Mouse (Mus musculus) lung, embryonic 14.5 days (tissue): Measurements from ENCODE around the gene Ctrb1. TPM values are rescaled to one million over a fixed set of nuclear protein-coding genes. Genes with fewer than 3 reads are reported as not detected.

ENCODE experiments used
- ATAC-seq: fragments of 200-750 bp; cut with Nextera tagmentation; 2 replicates; pipeline ENCODE4 v1.8.0; 2017; ENCODE audit warnings: mild to moderate bottlenecking, moderate TSS enrichment, moderate library complexity; ENCODE audit not compliant: insufficient read depth
- DNase-seq: peaks from one replicate; pipeline ENCODE4 v3.0.0-alpha.2; 2015
- H3K27ac ChIP-seq: fragments of 300-500 bp; sonication (generic); 2 replicates; pipeline ENCODE4 v1.5.1; 2014; ENCODE audit warnings: low read depth, mild to moderate bottlenecking, moderate library complexity
- H3K27me3 ChIP-seq: fragments of 300-500 bp; sonication (generic); 2 replicates; pipeline ENCODE4 v1.6.1; 2014; ENCODE audit warnings: low read length, control low read depth; ENCODE audit not compliant: insufficient read depth
- H3K36me3 ChIP-seq: fragments of 300-500 bp; sonication (generic); 2 replicates; pipeline ENCODE4 v1.6.1; 2014; ENCODE audit warnings: control low read depth; ENCODE audit not compliant: insufficient read depth
- H3K4me1 ChIP-seq: fragments of 300-500 bp; sonication (generic); 2 replicates; pipeline ENCODE4 v1.6.1; 2014; ENCODE audit warnings: antibody characterized with exemption, control low read depth; ENCODE audit not compliant: insufficient read depth
- H3K4me2 ChIP-seq: fragments of 300-500 bp; sonication (generic); 2 replicates; pipeline ENCODE4 v1.6.1; 2014; ENCODE audit warnings: mild to moderate bottlenecking
- H3K4me3 ChIP-seq: fragments of 300-500 bp; sonication (generic); 2 replicates; pipeline ENCODE4 v1.5.1; 2014; ENCODE audit warnings: low read depth, low read length
- H3K9ac ChIP-seq: fragments of 300-500 bp; sonication (generic); 2 replicates; pipeline ENCODE4 v1.6.1; 2014
- H3K9me3 ChIP-seq: fragments of 300-500 bp; sonication (generic); 2 replicates; pipeline ENCODE4 v1.6.1; 2016; ENCODE audit warnings: low read depth, low read length, control low read depth
- CTCF ChIP-seq: IDR thresholded peaks from 2 replicates; pipeline ENCODE4 v1.5.1; 2016; ENCODE audit warnings: antibody characterized with exemption, low read depth
- WGBS: fragments of 180-500 bp; shearing (Covaris S2); extraction: QIAGEN DNeasy Blood & Tissue Kit; methylation state at CpG from one replicate; pipeline ENCODE4 v1.1.7; 2014; 5-methylcytosine and 5-hydroxymethylcytosine counted together
- polyA plus RNA-seq: library from polyadenylated mRNA; unstranded; fragments of >200 nt; fragmentation: Nextera tagmentation; extraction: Ambion mirVana; gene quantifications from 2 replicates; pipeline ENCODE4 v1.2.1, GENCODE M21; 2014

The Ctrb1 gene
- polyA plus RNA-seq, 1 experiment from 2014 or later: not detected

- no peak for ATAC-seq
- WGBS: 40% methylated on average over 6 of the region's 6 CpGs
Measured at GRCm38 (mm10) chr8:111734244-111734960, 43.6 kb upstream of the Ctrb1 start.

GRCm38 (mm10) chr8:111733581-111734243 lies 42.9 kb upstream of the Ctrb1 start:
- peaks cover 64% of the 10 kb centered on the region for H3K4me1 ChIP-seq
- H3K27ac ChIP-seq: peak overlapping the region; percentile 91
- H3K4me3 ChIP-seq: no peak overlapping the region
- DNase-seq (peak; percentile 74), ATAC-seq (peak; percentile 8)
- 10% methylated on average over 5 of the region's 5 CpGs for WGBS
- TF ChIP-seq CTCF: no peak
- H3K36me3 ChIP-seq: no peaks in the 10 kb centered on the region
- H3K9me3 ChIP-seq: no peaks in the 10 kb centered on the region
- H3K4me2 ChIP-seq: peak overlapping the region; percentile 75
- H3K9ac ChIP-seq: peak overlapping the region; percentile 16; the same call in 1 of the 2 replicates
- H3K27me3 ChIP-seq: no peaks in the 10 kb centered on the region

More at GRCm38 (mm10) chr8:111734244-111734960, 43.6 kb upstream of the Ctrb1 start:
- no peaks in the 10 kb centered on the region for H3K9me3 ChIP-seq
- H3K9ac ChIP-seq: peak overlapping the region; percentile 16; the same call in 1 of the 2 replicates
- peak overlapping the region; percentile 75 for H3K4me2 ChIP-seq
- no peak for DNase-seq
- no peaks in the 10 kb centered on the region for H3K27me3 ChIP-seq
- H3K4me3 ChIP-seq: no peak overlapping the region
- H3K36me3 ChIP-seq: 0 out of 2 replicates have a peak, but pooled peaks cover 2% of the 10 kb centered on the region
- no peak for TF ChIP-seq CTCF
- peak overlapping the region; percentile 91 for H3K27ac ChIP-seq
- H3K4me1 ChIP-seq: peaks cover 69% of the 10 kb centered on the region

GRCm38 (mm10) chr8:111732406-111733085 lies 41.7 kb upstream of the Ctrb1 start:
- H3K4me1 ChIP-seq: peaks cover 64% of the 10 kb centered on the region
- no peaks in the 10 kb centered on the region for H3K9me3 ChIP-seq
- peak overlapping the region; percentile 91 for H3K27ac ChIP-seq
- peak overlapping the region; percentile 45 for H3K9ac ChIP-seq
- DNase-seq (peak; percentile 76), ATAC-seq (peak; percentile 29)
- H3K4me3 ChIP-seq: peak overlapping the region; percentile 78
- 18% methylated on average over 10 of the region's 10 CpGs for WGBS
- no peaks in the 10 kb centered on the region for H3K36me3 ChIP-seq
- H3K4me2 ChIP-seq: peak overlapping the region; percentile 75
- no peak for TF ChIP-seq CTCF
- no peaks in the 10 kb centered on the region for H3K27me3 ChIP-seq

- peak overlapping the region; percentile 78 for H3K4me3 ChIP-seq
- under 1% methylated on average over 41 of the region's 41 CpGs for WGBS
- peak overlapping the region; percentile 75 for H3K4me2 ChIP-seq
- ATAC-seq (peak; percentile 93), DNase-seq (peak; percentile 99)
- H3K27me3 ChIP-seq: no peaks in the 10 kb centered on the region
- H3K9ac ChIP-seq: peak overlapping the region; percentile 85
- no peaks in the 10 kb centered on the region for H3K9me3 ChIP-seq
- no peak for TF ChIP-seq CTCF
- peak overlapping the region; percentile 91 for H3K27ac ChIP-seq
- peaks cover 61% of the 10 kb centered on the region for H3K4me1 ChIP-seq
- H3K36me3 ChIP-seq: no peaks in the 10 kb centered on the region
Measured at GRCm38 (mm10) chr8:111732004-111732403, 41.2 kb upstream of the Ctrb1 start.

- Histone ChIP-seq H3K36me3 (no peaks in the 10 kb centered on the region), H3K4me3 (peak overlapping the region; percentile 78), H3K4me1 (peaks cover 64% of the 10 kb centered on the region), H3K4me2 (peak overlapping the region; percentile 75), H3K27me3 (no peaks in the 10 kb centered on the region), H3K27ac (peak overlapping the region; percentile 89), H3K9ac (peak overlapping the region; percentile 85), H3K9me3 (no peaks in the 10 kb centered on the region)
- no peak for TF ChIP-seq CTCF
- ATAC-seq: peak; percentile 31
- DNase-seq: peak; percentile 61
- under 1% methylated on average over 38 of the region's 39 CpGs for WGBS
Measured at GRCm38 (mm10) chr8:111731231-111731977, 40.6 kb upstream of the Ctrb1 start.
